Mouse (Mus musculus) olfactory bulb, adult 2 months (tissue): ENCODE data around the gene Cdca4.

ENCODE experiments used
- CTCF ChIP-seq: fragments of 200-500 bp; IDR thresholded peaks from 2 replicates; pipeline ENCODE4 v1.5.1; 2012; ENCODE audit warnings: low read depth, mild to moderate bottlenecking, low read length, moderate library complexity; ENCODE audit not compliant: insufficient read depth
- POLR2A ChIP-seq: fragments of 200-500 bp; IDR thresholded peaks from 2 replicates; pipeline ENCODE4 v1.6.1; 2012; ENCODE audit warnings: mild to moderate bottlenecking, low read depth, low read length, moderate library complexity; ENCODE audit not compliant: insufficient read depth

GRCm38 (mm10) chr12:112873452-112874190 lies 44.4 kb upstream of the Cdca4 start:
- TF ChIP-seq CTCF = peak; percentile 66
- TF ChIP-seq POLR2A = no peak
